Comparison of ENCODE assay signal across 22 mouse cellular contexts in genomic region chr12:81873345-81873744, GRCm38 (mm10).
"Had no signal": no experiment of that assay in that cellular context is flagged by ENCODE, and none has a peak within 500 bp of the region (broad histone marks: within the 10 kb centered on the region; RNA-seq: fewer than 3 reads in every experiment).

No protein-coding gene starts in this region.

- H3K4me3 ChIP-seq: limb, embryonic 10.5 days; limb, embryonic 13.5 days; liver, embryonic 12.5 days; liver, embryonic 15.5 days; lung, embryonic 15.5 days; megakaryocyte, embryonic 14.5 days; midbrain, embryonic 10.5 days; midbrain, embryonic 13.5 days; stomach, embryonic 15.5 days had no signal

- H3K9ac ChIP-seq: limb, embryonic 13.5 days; liver, embryonic 12.5 days; liver, embryonic 15.5 days; lung, embryonic 15.5 days; midbrain, embryonic 13.5 days; stomach, embryonic 15.5 days had no signal

- H3K36me3 ChIP-seq: limb, embryonic 10.5 days; limb, embryonic 13.5 days; liver, embryonic 12.5 days; liver, embryonic 15.5 days; midbrain, embryonic 13.5 days; stomach, embryonic 15.5 days had no signal

- ATAC-seq: intestine, embryonic 16.5 days; liver, embryonic 12.5 days; midbrain, embryonic 13.5 days had no signal

- H3K4me1 ChIP-seq: liver, embryonic 15.5 days had no signal

- H3K27me3 ChIP-seq: limb, embryonic 13.5 days; liver, embryonic 12.5 days; liver, embryonic 15.5 days; lung, embryonic 15.5 days; megakaryocyte, embryonic 14.5 days; midbrain, embryonic 13.5 days; stomach, embryonic 15.5 days had no signal

- H3K9me3 ChIP-seq: limb, embryonic 10.5 days; limb, embryonic 13.5 days; liver, embryonic 12.5 days; liver, embryonic 15.5 days; lung, embryonic 15.5 days; megakaryocyte, embryonic 14.5 days; stomach, embryonic 15.5 days had no signal

- H3K4me2 ChIP-seq: limb, embryonic 13.5 days; liver, embryonic 12.5 days; liver, embryonic 15.5 days; lung, embryonic 15.5 days; midbrain, embryonic 13.5 days; stomach, embryonic 15.5 days had no signal

- DNase-seq: kidney, adult 18-20 months; kidney, adult 9 months; kidney, postnatal 14 days; kidney, postnatal 4 days; liver; lung, adult 18-20 months; lung, postnatal 10 days; lung, postnatal 36 days; right cerebral cortex, adult 18-20 months; right cerebral cortex, postnatal 14 days; spleen, adult 18-20 months; thymus, postnatal 25 days had no signal

- H3K27ac ChIP-seq: limb, embryonic 10.5 days; limb, embryonic 13.5 days; liver, embryonic 12.5 days; liver, embryonic 15.5 days; lung, embryonic 15.5 days; midbrain, embryonic 10.5 days; midbrain, embryonic 13.5 days; stomach, embryonic 15.5 days had no signal
